Mouse (Mus musculus): ENCODE results near the gene Gm17662.
A peak's percentile ranks its signal among the peaks of the same experiment; 100 is the strongest.

Gene Gm17662

DNA sequence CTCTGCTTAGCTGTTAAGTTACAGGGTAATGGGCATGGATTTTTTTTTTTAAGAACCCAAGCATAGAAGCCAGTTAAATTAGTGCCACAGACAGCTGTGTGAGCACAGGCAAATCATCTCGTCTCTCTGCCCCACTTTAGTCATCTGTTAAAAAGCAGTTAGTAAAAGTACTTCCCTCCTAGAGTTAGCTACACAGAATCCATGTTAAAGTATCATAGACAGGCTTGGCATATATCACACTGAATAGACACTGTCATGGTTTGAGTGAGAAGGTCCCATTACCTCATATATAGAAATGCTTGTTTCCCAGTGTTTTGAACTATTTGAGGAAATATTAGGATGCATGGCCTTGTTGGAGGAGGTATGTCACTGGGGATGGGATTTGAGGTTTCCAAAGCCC lies at the start of gene Gm17662:
Gene Gm17662, plus strand, starts transcription at position 301 of the 400 bp plus-strand sequence.
- no peak for DNase-seq

DNA sequence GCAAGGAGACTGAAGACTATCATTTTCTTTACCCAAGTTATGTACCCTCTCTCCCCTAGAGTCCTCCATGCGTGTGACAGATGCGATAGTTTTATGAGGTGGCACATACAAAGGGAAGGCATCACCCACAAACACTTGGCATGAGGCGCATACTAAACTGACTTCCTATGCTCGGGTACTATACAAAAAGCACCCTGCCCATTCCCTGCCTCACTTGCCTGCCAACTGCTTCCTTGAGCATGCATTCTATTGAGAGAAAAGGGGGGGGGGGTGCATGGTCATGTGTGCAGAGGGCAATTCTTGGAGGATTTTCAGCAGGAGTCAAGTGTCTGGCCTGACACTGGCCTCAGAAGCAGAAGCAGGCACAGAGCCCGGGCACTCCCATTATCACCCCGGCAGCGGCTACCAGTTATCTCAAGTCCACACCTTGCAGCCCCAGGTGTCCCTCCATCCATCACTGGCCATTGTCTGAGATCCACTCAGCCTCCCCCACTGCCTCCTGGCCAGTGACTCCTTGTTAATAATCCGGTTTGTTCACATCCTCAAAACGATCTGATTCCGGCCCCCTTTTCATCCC lies 46.3 kb upstream of the Gm17662 start:
- no peak for DNase-seq

DNA sequence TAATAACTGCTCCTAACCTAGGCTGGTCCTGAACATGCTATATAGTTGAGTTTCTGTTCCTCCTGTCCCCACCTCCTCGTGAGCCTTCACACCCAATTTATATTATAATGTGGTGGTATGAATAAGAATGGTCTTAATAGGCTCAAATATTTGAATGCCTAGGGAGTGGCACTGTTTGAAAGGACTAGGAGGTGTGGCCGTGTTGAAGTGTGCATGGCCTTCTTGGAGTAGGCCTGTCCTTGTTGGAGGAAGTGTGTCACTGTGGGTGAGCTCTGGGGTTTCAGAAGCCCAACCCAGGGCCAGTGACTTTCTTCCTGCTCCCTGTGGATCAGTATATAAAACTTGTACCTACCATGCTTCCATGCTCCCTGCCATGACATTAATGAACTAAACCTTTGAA lies 43.5 kb upstream of the Gm17662 start:
- no peak for DNase-seq

DNA sequence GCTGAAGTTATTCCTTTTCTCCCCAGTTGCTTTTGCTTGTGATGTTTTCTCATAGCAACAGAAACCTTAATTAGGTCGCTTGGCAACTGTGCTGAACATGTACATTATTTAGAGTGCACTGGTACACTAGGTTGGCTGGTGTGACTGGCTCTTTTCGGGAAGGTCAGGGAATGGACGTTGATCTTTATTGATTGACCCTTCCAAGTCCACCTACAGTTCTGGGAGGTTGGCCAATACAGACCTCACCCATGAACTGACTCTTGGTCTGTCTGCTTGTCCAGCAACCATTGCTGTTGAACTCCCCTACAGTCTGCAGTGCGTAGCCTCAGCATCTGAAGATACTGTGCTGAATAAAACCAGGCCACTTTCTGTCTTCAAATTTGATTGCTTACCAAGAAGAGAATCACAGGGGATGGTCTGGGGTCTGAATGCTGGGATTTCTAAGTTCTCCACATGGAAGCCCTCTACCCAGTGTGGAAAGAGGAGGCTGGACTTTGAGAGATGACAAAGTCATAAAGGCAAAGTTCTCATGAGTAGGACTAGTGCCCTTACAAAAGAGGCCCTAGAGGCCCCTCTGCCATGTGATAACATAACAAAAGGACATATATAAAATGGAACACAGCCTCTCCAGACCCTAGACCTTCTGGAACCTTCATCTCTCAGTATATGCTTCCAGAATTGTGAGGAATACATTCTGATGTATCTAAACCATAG lies 40.5 kb upstream of the Gm17662 start:
- DNase-seq = no peak

DNA sequence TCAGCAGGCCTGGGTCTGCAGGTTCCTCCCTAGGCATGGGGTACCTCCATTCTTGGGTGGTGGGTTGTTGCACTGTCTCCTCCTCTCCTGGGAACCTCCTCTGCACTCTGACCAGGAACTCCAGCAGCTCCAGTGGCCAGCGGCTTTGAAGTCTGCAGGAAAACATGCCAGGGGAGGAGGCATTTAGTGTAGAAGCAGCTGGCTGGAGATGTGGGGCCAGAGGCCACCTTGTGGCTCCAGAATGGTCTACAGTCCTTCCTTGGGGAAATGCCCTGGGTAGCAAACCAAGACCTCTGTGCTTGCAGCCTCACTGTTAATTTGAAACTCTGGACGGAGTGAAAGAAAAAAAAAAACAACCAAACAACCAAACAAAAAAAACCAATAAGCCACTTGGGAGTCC lies 39.6 kb upstream of the Gm17662 start:
- no peak for DNase-seq

DNA sequence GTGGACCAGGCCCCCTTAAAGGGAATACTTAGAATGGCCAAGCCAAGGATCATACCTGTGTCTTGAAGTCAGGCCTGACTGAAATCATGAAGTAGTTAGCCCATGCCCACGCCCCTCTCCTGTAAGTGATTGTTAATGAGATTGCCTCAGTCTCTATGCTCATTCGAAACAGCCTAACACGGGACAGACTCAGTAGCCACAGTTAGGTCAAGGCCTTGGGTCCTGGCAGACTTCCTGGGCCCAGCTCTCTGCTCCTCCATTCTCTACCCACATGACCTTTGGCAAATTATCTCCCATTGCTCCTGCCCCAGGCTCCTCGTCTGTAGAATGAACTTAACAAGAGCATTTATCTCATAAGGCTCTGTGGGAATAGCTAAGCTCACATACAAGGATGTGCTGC lies 38.1 kb upstream of the Gm17662 start:
- DNase-seq = no peak

DNA sequence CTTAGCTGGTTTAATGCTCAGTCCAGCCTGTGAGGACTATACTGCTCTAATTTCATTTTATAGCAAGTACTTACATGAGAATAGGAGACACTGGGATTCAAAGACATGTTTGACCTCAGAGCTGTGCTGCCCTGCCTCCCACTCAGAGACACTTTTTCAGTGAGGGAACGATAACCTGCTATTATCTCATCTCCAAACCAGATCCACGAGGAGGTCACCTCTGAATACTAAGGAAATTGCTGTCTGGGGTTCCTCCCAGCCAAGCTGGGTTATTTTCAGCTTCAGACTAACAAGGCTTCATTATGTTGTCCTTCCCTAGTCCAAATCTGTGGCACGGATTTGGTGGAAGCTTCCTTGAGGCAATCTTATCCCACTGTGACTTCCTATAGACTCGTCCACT lies 37.2 kb upstream of the Gm17662 start:
- DNase-seq = no peak

DNA sequence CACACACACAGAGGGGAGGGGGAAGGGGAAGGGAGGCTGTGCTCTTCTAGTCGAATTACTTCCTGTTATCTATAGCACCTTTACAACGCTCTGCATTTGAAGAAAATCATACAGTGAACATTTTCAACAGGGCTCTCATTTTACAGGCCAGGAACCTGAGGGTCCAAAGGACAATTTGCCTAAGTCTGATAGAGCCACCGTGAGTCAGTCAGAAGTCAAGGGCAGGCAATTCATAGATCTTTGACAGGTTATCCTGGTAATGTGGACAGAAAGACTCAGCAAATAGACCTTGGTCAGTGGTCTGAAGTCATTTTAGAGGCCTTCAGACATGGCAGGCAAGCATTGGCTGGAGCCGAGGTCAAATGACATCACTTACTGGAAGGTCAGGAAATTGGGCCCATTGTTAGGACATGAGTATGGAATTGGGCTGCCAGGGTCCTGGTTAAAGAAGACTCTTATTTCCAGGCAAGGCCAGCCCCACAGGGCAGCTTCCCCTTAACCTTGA lies 33.5 kb upstream of the Gm17662 start:
- DNase-seq = no peak

DNA sequence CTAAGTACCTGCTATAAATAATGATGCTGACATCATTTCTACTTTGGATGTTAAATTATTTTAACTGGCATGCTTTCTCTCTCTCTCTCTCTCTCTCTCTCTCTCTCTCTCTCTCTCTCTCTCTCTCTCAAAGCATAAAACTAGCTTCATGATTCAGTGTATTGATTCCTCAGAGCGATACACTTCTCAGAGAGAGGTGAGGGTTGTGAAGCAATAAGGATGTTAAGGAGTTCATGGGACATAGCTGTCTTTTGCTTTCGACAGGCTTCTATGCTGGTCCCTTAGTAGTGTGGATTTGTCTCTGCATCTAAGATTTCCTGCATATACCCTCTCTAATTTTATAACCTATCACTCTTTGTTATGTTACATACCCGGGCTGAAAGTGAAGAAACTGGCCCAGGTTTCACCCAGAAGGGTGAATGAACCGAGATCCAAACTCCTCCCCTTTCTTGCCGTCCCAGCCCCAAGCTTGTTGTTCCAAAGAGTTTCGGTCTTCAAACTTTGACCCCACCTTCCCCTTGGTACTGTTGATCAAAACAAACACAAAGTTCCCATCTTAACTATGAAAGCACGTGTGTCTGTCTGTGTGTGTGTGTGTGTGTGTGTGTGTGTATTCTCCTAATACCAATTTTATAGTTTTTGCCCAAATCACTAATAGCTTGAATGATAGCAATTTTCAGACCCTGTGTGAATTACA lies 32.6 kb upstream of the Gm17662 start:
- peak; percentile 27 for DNase-seq

DNA sequence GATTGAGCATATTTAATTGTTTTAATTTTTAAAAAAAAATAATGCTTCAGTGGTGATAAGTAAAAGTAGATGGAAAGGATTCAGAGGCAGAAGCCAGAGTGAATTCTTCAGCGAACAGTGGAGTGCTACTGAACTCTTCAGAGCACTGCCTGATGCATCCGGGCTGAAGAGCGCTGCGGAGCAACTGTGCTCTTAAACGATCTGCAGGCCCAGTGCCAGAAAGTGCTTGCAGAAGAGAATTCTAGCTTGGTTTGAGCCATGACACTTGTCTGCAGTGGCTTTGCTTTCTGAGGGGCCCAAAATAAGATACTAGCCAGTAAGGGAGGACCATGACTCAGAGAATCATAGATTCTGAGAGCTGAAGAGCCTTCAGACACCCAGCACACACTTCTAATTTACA lies 28.2 kb upstream of the Gm17662 start:
- no peak for DNase-seq

DNA sequence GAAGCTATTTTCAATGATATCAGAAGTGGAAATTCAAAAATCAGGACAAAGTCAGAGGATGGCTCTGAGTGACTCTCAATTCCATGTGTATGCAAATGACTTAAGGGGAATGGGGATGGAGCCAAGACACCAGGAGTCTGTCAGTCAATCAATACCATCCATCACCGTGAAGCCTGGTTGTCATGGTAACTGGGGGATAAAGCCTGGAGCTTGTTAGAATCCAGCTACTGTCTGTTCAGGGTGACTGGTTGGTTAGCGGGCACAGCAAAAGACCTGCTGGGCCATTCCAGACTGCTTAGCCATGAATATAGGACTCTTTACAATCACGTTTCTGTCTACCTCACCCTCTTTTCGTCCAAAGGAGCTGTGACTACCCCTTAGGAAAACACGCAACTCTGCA lies 22.0 kb upstream of the Gm17662 start:
- no peak for DNase-seq

DNA sequence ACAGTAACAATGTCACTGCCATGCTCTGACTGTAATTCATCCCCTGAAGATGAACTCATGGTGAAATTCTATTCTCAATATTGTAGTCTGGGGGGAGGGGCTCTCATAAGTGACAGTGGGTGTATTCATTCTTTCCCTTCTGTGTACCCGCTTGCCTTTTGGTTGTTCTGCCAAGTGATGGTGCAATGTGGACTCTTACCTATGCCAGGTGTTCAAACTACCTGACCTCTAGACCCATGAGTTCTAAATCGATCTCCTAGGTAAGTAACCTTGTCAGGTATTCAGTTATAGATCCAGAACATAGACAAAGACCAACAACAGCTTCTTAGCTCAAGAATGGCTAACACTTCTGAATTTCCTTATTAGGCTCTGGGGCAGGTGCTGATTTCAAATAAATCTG lies 18.8 kb upstream of the Gm17662 start:
- no peak for DNase-seq

DNA sequence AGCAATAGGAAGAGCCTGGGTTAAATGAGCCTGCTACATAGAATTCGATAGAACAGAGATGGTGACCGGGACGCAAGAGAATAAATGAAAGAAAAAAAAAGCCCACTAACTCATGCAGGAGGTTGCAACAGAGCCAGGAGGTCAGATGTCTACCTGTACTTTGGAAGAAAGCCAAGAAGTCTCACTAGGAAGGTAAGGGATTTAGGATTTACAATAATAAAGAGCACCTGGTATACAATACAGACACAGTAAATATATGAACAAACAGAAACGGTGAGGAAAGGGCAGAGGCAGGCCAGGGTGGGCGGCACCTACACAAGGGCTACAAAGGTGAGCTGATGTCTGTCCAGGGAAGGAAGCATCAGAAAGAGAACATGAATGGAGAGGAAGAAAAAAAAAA lies 14.9 kb upstream of the Gm17662 start:
- no peak for DNase-seq

DNA sequence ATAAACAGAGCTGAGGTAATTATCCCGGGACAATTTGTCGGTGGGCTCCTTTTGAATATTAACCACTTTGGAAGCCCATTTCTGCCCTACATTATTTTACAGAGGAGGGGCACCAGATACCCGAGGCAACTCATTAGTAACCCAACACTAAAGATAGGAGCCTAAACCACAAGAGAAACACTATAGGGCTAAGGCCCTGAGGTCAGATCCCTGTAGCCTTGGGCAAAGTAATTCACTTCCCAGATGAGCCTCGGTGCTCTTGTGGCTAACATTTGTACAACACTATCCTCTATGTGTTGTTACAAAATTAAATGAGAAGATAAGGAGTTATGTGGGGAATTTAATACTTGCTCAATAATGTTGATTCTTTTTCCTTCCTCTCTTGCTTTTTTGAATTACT lies 13.6 kb upstream of the Gm17662 start:
- DNase-seq = no peak

DNA sequence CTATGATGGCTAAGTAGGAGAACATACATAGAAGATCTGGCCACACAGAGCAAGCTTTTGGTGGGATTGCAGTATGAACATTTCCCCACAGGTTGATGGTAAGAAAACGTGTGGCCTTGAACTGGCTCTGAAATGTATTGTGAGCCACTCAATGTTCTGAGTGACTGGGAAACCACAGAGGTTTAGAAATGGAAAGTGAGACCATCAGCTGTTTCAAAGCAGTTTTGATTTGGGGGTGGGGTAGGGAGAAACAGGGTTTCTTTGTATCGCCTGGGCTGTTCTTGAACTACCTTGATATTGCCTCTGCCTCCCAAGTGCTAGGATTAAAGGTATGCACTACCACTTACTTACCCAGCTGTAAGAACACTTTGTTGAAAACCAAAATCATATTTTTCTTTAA lies 1.9 kb upstream of the Gm17662 start:
- no peak for DNase-seq

DNA sequence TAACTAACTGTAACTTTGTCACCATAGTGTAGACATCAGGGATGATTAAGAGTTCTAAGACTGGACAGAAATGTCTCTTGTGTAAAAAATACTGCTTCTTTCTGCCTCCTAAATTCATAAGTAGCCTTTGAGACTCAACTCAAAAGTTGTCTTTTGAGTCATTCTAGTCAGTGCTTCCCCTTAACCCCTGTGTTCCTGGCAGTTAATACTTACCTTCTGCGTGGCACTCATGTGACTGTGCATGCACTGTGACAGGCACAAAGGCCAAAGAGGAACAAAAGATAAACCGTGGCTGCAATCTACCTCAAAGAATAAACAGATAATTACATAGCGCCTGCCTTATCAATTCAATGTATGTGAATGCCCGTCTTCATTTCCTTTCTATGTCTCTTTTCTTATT lies 694 bp downstream of the Gm17662 start:
- DNase-seq = no peak

DNA sequence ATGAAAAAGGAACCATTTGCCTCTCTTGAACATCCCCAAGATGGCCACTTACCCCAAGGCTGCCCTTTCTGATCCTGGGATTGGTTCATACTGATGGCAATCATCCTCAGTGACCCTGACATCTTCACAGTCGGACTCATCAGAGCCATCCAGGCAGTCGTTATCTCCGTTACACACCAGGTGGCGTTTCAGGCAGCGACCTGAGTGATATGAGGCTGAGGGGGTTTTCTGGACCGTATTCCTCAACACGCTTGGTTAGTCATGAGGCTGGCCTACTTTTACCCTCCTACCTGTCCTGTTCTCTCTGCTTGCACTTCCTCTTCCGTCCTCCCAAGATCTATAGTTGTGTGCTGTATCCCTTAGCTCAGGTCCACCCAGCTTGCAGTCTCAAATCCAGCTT lies 4.1 kb downstream of the Gm17662 start:
- DNase-seq = no peak

DNA sequence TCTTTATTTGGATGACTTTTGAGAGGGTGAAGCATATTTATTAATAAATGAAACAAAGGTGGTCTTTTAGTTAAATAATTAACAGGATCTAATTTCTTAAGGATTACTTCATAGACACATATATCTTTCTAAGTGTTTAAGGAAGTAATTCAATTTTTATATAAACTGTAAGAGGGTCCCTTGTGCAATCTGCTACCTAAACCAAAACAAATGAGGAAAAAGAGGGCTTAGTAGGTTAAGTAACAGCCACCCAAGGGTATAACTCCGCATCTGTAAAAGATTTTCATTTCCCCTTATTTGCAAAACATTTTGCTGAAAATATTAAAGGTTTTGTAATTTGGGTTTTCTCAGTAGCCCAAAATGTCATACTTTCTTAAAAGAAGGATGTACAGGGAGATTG lies 7.3 kb downstream of the Gm17662 start:
- DNase-seq = no peak

DNA sequence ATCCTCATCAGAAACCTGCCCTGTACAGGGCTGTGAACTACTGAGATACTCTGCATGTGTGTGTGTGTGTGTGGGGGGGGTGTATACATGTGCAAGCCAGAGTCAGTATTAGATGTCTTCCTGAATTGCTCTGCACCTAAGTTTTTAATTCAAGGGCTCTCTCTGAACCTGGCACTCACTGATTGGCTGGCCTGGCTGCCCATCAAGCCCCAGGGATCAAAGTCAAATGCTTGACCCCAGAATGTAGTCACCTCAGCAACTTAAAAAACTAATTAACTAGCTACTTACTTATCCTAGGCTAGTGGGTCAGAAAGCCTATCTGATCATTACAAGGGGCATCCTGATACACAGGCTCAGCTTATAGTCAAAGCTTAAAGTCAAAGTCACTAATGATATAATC lies 12.5 kb downstream of the Gm17662 start:
- peak; percentile 78 for DNase-seq

DNA sequence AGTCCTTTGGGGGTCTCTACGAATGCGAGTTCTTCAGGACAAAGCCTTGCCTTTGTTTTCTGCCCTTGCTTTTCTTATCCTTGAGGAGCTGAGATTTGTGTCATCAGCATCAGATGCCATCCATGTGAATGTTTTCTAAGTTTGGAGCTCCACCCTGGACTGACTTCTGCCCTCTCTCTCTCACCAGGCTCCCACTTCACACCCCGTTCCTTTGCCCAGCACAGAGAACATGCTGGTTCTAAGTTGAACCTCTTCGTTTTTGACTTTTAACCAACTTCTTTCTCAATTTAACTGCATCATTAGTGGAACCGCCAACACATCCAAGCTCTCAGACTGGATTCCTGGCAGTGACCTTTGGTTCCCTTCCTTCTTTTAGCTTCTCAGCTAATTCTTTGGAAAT lies 13.1 kb downstream of the Gm17662 start:
- no peak for DNase-seq

DNA sequence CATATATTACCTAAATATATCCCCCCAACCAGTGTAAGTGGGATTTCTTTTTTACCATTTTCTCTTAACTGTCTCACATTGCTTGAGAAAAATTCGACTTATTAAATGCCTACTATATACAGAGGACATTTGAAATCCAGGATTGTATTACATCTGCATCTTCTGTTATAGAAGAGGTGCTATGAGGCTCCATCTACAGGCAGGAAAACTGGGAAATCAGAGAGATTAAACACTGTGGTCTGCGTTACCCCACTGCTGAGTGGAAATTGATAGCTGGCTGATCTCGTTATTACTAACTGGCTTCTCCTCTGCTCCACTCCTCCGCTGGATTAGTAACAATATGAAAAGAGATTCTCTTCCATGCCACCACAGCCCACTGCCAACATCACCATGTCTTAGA lies 18.7 kb downstream of the Gm17662 start:
- no peak for DNase-seq

DNA sequence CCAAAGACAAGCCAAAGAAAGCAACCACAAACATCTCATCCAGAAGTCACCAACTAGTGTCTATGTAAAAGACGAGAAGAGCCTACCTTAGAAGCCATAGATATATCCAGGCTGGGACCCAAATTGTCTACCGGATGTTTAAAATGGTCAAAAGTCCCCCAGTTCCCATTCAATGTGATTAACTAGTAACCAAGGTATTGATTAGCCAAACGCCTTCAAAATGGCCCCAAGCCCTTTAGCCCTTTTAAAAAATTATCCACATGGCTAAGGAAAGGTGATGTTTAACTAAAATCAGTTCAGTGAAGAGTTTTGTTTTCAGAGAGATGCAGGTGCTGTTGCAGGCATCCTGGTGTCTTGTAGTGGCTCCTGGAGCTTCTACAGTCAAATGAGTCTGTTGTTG lies 19.2 kb downstream of the Gm17662 start, which contains the start of gene C8a:
Gene C8a, minus strand, starts transcription at position 76 of the 400 bp plus-strand sequence.
- DNase-seq = no peak

DNA sequence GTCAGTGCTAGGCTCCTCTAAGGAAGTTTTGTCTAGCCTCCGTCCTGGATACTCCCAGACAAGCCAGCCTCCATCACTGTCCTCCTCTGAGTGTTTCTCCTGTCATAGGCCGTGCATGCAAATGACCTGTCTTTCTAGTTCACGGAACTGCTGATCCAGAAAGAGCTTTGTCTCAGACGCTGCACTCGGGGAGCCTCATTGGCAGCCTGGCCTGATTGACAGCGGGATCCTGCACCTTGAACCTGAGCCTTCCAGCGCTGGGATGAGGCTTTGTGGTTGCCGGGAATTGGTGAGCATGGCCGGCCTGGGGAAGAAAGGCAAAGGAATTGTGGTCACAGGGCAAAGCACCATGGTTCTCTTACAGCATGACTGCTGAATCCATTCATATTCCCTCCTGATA lies 30.4 kb downstream of the Gm17662 start:
- peak; percentile 38 for DNase-seq
